Mouse (Mus musculus) embryonic facial prominence, embryonic 14.5 days (tissue): ENCODE measurements around the gene Rnf224. TPM values are rescaled to one million over a fixed set of nuclear protein-coding genes. Genes with fewer than 3 reads are reported as not detected.

Experiments
- ATAC-seq: fragments of 200-750 bp; cut with Nextera tagmentation; 2 replicates; pipeline ENCODE4 v1.8.0; 2017; ENCODE audit warnings: low read depth, moderate number of reproducible peaks, moderate TSS enrichment
- DNase-seq: peaks from one replicate; pipeline ENCODE4 v3.0.0-alpha.2; 2015; ENCODE audit warnings: low spot score
- H3K27ac ChIP-seq: fragments of 300-500 bp; sonication (generic); replicated peaks from 2 replicates; pipeline ENCODE4 v1.5.1; 2014; ENCODE audit warnings: low read depth, mild to moderate bottlenecking, low read length, moderate library complexity
- H3K27me3 ChIP-seq: fragments of 300-500 bp; sonication (generic); replicated peaks from 2 replicates; pipeline ENCODE4 v1.6.1; 2014; ENCODE audit warnings: low read length; ENCODE audit not compliant: control insufficient read depth, insufficient read depth
- H3K36me3 ChIP-seq: fragments of 300-500 bp; sonication (generic); 2 replicates; pipeline ENCODE4 v1.6.1; 2014; ENCODE audit warnings: low read length, mixed read lengths; ENCODE audit not compliant: control insufficient read depth, insufficient read depth
- H3K4me1 ChIP-seq: fragments of 300-500 bp; sonication (generic); 2 replicates; pipeline ENCODE4 v1.6.1; 2014; ENCODE audit warnings: antibody characterized with exemption, low read length; ENCODE audit not compliant: control insufficient read depth, insufficient read depth
- H3K4me2 ChIP-seq: fragments of 300-500 bp; sonication (generic); 2 replicates; pipeline ENCODE4 v1.6.1; 2014; ENCODE audit warnings: low read depth, mild to moderate bottlenecking, low read length, moderate library complexity, mixed read lengths
- H3K4me3 ChIP-seq: fragments of 300-500 bp; sonication (generic); 2 replicates; pipeline ENCODE4 v1.5.1; 2014; ENCODE audit warnings: low read depth, mild to moderate bottlenecking, low read length
- H3K9ac ChIP-seq: fragments of 300-500 bp; sonication (generic); 2 replicates; pipeline ENCODE4 v1.6.1; 2014; ENCODE audit warnings: low read depth, mild to moderate bottlenecking, low read length, moderate library complexity, mixed read lengths
- H3K9me3 ChIP-seq: fragments of 300-500 bp; sonication (generic); 2 replicates; pipeline ENCODE4 v1.6.1; 2016; ENCODE audit warnings: low read length; ENCODE audit not compliant: control insufficient read depth
- WGBS: fragments of 180-500 bp; shearing (Covaris S2); extraction: QIAGEN DNeasy Blood & Tissue Kit; methylation state at CpG from one replicate; pipeline ENCODE4 v1.1.7; 2014; 5-methylcytosine and 5-hydroxymethylcytosine counted together
- polyA plus RNA-seq: library from polyadenylated mRNA; unstranded; fragments of >200 nt; fragmentation: Nextera tagmentation; extraction: Ambion mirVana; gene quantifications from 2 replicates; pipeline ENCODE4 v1.2.1, GENCODE M21; 2014

Gene Rnf224
- polyA plus RNA-seq, 1 experiment from 2014 or later, result not detected

DNA sequence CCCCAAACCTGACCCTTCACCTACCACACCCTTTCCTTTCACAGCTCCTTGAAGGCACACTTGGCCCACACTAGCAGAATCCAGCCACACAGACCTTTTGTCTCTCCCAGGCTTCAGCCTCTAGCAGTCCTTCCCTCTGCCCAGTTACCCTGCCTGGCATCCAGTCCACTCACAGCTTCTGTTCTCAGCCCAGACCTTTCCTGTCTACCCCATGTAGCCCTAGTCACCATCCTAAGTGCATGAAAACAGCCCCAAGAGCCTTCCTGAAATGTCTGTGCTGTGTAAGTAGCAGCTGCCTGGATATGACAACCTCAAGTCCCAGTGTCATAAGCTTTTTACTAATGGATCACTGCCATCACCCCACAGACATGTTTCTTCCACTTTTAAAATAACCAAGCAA is 38.6 kb downstream of the Rnf224 start:
- Histone ChIP-seq H3K4me2 (no peak overlapping the region), H3K9me3 (no peaks in the 10 kb centered on the region), H3K4me1 (no peaks in the 10 kb centered on the region; the same call in 1 of the 2 replicates), H3K4me3 (no peak overlapping the region), H3K27ac (no peak overlapping the region), H3K9ac (no peak overlapping the region), H3K36me3 (peaks cover 50% of the 10 kb centered on the region), H3K27me3 (peaks cover 28% of the 10 kb centered on the region)
- DNase-seq (no peak), ATAC-seq (no peak)

DNA sequence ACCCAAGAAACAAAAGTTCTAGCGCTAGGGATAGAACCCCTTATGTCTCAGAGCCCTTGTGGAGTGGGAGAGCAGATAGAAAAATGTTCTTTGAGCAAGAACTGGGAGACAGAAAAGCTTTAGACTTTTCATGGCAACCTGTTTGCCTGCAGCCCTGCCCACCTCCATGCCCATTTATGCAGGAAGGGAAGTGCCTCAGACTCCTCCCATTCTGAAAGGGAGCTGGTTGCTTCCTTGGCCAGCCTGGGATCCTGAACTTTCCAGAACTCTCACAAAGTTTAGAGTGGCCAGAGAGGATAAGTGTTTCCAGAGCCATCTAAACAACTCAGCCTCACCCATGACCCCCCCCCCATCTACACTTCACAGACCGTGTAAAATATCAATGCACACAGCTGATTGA is 39.4 kb downstream of the Rnf224 start:
- WGBS, result 16% methylated on average over 2 of the region's 2 CpGs
- ATAC-seq (no peak), DNase-seq (no peak)
- H3K4me1 ChIP-seq, result no peaks in the 10 kb centered on the region; the same call in 1 of the 2 replicates
- no peak overlapping the region for H3K4me3 ChIP-seq
- H3K9me3 ChIP-seq, result no peaks in the 10 kb centered on the region
- peaks cover 42% of the 10 kb centered on the region for H3K36me3 ChIP-seq
- H3K4me2 ChIP-seq, result peak overlapping the region; percentile 51
- peaks cover 28% of the 10 kb centered on the region for H3K27me3 ChIP-seq
- peak overlapping the region; percentile 13; the same call in 1 of the 2 replicates for H3K27ac ChIP-seq
- no peak overlapping the region for H3K9ac ChIP-seq

DNA sequence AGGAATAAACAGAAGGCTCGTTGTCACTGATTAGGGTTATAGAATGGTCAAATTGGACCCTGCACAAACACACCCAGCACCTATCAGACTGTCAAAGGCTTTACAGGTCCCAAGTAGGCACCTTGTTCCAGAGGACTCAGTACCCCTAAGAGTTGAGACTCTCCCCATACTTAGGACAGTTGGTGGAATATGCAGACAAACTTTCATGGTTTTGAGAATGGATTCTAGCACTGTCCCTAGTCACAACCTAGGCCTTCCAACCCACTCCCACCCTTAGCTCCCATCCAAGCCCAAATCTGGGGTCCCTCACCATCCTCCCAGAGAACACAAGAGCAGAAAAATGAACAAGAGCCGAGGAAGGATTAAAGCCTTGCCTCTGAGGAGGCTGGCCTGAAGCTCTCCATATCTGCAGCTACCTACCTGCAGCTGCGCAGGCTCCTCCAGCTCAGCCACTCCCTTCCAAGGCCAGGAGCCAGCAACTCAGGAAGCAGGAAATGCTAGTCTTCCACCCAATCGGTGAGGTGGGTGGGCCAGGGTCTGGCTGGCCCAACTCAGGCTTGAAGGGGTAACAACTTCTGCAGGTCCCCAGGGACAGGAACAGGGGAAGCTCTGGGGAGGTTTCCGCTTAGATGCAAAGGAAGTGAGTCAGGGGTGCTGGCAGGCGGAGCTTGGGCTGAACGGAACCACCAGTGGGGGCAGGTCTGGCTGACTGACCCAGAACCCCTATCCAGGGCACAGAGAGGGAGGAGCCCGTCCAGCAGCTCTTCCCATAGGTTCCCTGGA is 40.2 kb downstream of the Rnf224 start, which contains the start of gene Tor4a:
Gene Tor4a, minus strand, starts transcription at position 715 of the 783 bp plus-strand sequence.
- DNase-seq (peak; percentile 89), ATAC-seq (peak; percentile 74)
- Histone ChIP-seq H3K4me1 (no peaks in the 10 kb centered on the region; the same call in 1 of the 2 replicates), H3K27me3 (peaks cover 28% of the 10 kb centered on the region), H3K9ac (peak within 1 kb of the TSS; percentile 46), H3K4me3 (peak within 1 kb of the TSS; percentile 28), H3K27ac (peak within 1 kb of the TSS; percentile 13; the same call in 1 of the 2 replicates), H3K9me3 (no peaks in the 10 kb centered on the region), H3K36me3 (peaks cover 34% of the 10 kb centered on the region), H3K4me2 (peak within 1 kb of the TSS; percentile 51)
- WGBS, result 9% methylated on average over 7 of the region's 8 CpGs

DNA sequence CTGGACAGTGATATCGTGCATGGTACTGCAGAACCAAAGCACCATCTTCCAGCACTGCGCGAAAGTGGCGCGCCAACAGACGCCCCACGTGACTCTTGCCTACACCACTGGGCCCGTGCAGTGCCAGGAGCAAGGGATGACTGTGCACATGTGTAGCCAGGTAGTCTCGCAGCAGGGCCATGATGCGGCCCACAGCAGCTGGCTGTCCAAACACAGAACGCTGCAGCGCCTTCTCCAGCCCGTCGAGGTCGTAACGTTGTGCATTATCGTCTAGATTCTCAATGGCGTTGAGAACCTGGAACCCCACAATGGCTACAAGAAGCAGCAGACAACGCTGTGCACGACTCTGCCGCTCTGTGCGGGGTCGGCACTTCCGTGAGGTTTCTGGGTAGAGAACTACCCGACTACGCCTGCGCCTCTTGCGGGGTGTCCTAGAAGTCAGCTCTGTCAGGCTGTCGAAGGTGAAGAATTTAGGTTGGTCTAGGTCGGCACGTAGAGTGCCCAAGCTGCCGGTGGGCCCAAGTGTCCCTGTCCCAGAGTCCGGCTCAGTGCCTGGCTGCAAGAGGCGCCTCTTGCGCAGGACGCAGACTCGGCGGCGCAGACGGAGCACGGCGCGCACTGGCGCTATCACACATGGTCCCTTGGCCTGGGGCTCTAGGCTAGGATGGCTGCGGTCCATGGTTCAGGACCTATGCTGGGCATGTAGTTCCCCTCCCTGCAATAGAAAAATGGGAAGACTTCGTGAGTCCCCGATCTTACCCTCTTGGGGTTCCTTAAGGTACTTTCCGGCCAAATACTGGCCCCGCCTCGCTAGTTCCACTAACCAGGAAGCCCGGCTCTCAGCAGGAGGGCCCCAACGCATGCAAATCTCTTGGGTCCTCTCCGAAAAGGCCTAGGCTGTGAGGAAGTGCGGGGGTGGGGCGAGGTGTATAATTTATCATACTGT is 41.1 kb downstream of the Rnf224 start:
- H3K36me3 ChIP-seq, result peaks cover 25% of the 10 kb centered on the region
- H3K4me3 ChIP-seq, result peak overlapping the region; percentile 28
- DNase-seq, result no peak
- no peaks in the 10 kb centered on the region for H3K9me3 ChIP-seq
- H3K4me1 ChIP-seq, result no peaks in the 10 kb centered on the region; the same call in 1 of the 2 replicates
- no peak for ATAC-seq
- peak overlapping the region; percentile 46 for H3K9ac ChIP-seq
- H3K27me3 ChIP-seq, result peaks cover 28% of the 10 kb centered on the region
- 21% methylated on average over 55 of the region's 55 CpGs for WGBS
- no peak overlapping the region for H3K27ac ChIP-seq
- H3K4me2 ChIP-seq, result peak overlapping the region; percentile 51

DNA sequence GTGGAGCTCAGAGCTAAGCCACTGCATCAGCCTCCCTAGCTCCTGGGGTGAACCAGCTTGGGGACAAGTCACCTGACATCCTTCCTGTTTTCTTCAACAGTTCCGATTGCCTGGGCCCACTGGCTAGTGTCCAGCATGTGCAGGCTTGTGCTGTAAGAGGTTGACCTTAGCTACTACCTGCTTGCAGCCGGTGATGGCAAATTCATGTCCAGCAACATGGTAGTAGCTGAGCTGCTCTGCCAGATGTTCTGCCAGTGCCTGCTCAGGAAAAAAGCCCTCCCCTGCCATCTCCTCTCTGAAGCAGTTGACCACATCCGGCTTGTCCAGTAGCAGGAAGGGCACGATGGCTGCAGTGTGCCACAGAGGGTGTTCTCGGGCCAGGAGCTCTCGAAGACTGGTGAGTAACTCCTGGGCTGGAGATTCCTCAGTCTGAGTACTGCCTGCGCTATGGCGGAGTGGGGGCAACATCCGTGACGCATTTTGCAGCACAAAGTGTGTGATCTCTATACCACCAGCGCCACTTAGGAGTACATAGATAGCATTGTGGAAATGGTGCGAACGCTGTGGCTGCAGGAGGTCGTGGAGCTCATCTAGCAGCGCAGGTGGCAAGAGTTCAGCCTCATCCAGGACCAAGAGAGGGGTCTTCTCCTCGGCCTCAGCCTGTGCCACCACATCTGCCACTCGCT is 42.0 kb downstream of the Rnf224 start:
- WGBS, result 86% methylated on average over 13 of the region's 17 CpGs
- Histone ChIP-seq H3K9me3 (no peaks in the 10 kb centered on the region), H3K27ac (no peak overlapping the region), H3K27me3 (peaks cover 28% of the 10 kb centered on the region), H3K9ac (no peak overlapping the region), H3K36me3 (peaks cover 17% of the 10 kb centered on the region), H3K4me1 (no peaks in the 10 kb centered on the region; the same call in 1 of the 2 replicates), H3K4me3 (no peak overlapping the region), H3K4me2 (peak overlapping the region; percentile 51; the same call in 1 of the 2 replicates)
- DNase-seq, result no peak
- no peak for ATAC-seq

DNA sequence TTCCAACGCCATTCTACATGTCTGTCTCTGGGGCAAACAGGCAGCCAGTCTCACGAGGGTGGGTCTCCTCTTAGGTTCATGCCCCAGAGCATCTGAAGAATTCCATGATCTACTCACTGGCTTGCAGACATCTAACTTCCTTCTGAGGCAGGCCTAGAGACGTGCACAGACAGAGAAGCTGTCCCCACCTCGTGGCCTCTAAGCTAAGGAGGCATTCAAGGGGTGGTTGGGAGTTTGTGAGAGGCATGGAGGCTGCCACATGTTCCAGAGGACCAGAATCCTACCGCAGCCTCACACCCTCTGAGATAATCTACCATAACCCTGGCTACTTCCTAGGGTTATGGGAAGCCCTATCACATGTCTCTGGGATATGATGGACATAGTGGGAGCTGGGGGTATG is 42.6 kb downstream of the Rnf224 start:
- H3K4me1 ChIP-seq, result no peaks in the 10 kb centered on the region; the same call in 1 of the 2 replicates
- no peak for ATAC-seq
- H3K9ac ChIP-seq, result no peak overlapping the region
- H3K4me2 ChIP-seq, result no peak overlapping the region
- DNase-seq, result no peak
- H3K9me3 ChIP-seq, result no peaks in the 10 kb centered on the region
- peaks cover 10% of the 10 kb centered on the region; the same call in 1 of the 2 replicates for H3K36me3 ChIP-seq
- no peak overlapping the region for H3K27ac ChIP-seq
- 79% methylated on average over 5 of the region's 5 CpGs for WGBS
- peaks cover 28% of the 10 kb centered on the region for H3K27me3 ChIP-seq
- no peak overlapping the region for H3K4me3 ChIP-seq

DNA sequence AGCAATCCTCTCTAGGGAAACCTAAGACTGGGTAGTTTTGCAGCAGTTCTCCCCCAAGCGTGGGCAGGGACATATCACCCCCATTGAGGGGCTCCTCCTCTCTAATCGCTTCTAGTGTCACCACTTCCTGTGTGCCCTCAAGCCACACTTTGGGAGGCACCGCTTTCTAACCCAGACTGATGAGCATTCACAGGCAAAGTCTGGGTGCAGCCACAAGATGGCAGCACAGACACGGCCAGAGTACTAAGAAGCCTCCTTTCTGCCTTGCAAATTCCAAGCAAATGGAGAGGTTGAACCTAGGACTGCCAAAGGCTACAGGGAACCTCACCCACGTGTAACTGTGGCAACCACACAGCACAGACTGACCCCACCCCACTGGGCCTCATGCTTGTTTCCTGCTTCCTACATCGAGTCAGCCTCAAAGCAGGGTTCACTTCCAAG is 43.2 kb downstream of the Rnf224 start:
- peak overlapping the region; percentile 21; the same call in 1 of the 2 replicates for H3K4me2 ChIP-seq

DNA sequence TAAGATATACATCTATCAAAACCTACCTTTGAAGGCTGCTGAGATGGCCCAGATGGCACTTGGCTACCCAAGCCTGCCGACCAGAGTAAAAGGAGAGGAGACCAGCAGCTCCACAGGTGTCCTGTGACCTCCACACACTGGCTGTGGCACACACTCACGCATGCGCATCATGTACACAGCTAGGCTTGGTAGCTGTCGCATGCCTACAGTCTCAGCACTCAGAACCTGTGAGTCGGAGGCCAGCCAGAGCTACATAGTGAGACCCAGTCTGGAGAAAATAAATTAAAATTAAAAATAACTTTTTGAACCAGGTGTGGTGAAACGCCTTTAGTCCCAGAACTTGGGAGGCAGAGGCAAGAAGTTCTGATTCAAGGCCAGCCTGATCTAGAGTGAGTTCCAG is 48.7 kb downstream of the Rnf224 start:
- 0 out of 2 replicates have a peak, but pooled peaks cover 7% of the 10 kb centered on the region for H3K4me1 ChIP-seq
- WGBS, result 83% methylated on average over 6 of the region's 6 CpGs
- no peaks in the 10 kb centered on the region for H3K36me3 ChIP-seq
- DNase-seq, result no peak
- no peak overlapping the region for H3K27ac ChIP-seq
- H3K27me3 ChIP-seq, result peaks cover 23% of the 10 kb centered on the region
- H3K4me3 ChIP-seq, result no peak overlapping the region
- H3K9ac ChIP-seq, result no peak overlapping the region
- no peak for ATAC-seq
- H3K4me2 ChIP-seq, result no peak overlapping the region
- H3K9me3 ChIP-seq, result no peaks in the 10 kb centered on the region

More for the DNA sequence above, 43.2 kb downstream of the Rnf224 start:
- peak; percentile 90 for DNase-seq
- no peaks in the 10 kb centered on the region for H3K9me3 ChIP-seq
- H3K4me1 ChIP-seq, result no peaks in the 10 kb centered on the region; the same call in 1 of the 2 replicates
- peaks cover 28% of the 10 kb centered on the region for H3K27me3 ChIP-seq
- H3K9ac ChIP-seq, result no peak overlapping the region
- peaks cover 4% of the 10 kb centered on the region; the same call in 1 of the 2 replicates for H3K36me3 ChIP-seq
- no peak overlapping the region for H3K27ac ChIP-seq
- no peak overlapping the region for H3K4me3 ChIP-seq
- ATAC-seq, result peak; percentile 83
- 0% methylated on average over 6 of the region's 6 CpGs for WGBS
